Mouse (Mus musculus) forebrain, embryonic 16.5 days (tissue): ENCODE measurements at regions not wholly inside any gene's neighbourhood (a gene's known extent, or its start where the extent isn't known, plus 50 kb on each side); places are given as distances from the start of the nearest gene placed in this dataset.

Experiments
- ATAC-seq: fragments of 200-750 bp; cut with Nextera tagmentation; 2 replicates; pipeline ENCODE4 v1.8.0; 2017; ENCODE audit warnings: mild to moderate bottlenecking, moderate library complexity
- H3K27ac ChIP-seq: fragments of 300-500 bp; sonication (generic); 2 replicates; pipeline ENCODE4 v1.5.1; 2014; ENCODE audit warnings: low read length, control low read depth
- H3K27me3 ChIP-seq: fragments of 300-500 bp; sonication (generic); replicated peaks from 2 replicates; pipeline ENCODE4 v1.6.1; 2014; ENCODE audit warnings: low read length; ENCODE audit not compliant: control insufficient read depth, insufficient read depth
- H3K36me3 ChIP-seq: fragments of 300-500 bp; sonication (generic); 2 replicates; pipeline ENCODE4 v1.6.1; 2014; ENCODE audit not compliant: control insufficient read depth, insufficient read depth
- H3K4me1 ChIP-seq: fragments of 300-500 bp; sonication (generic); replicated peaks from 2 replicates; pipeline ENCODE4 v1.6.1; 2014; ENCODE audit warnings: low read length; ENCODE audit not compliant: control insufficient read depth, insufficient read depth
- H3K4me2 ChIP-seq: fragments of 300-500 bp; sonication (generic); 2 replicates; pipeline ENCODE4 v1.6.1; 2014; ENCODE audit warnings: mild to moderate bottlenecking, low read length, control low read depth
- H3K4me3 ChIP-seq: fragments of 300-500 bp; sonication (generic); replicated peaks from 2 replicates; pipeline ENCODE4 v1.5.1; 2014; ENCODE audit warnings: mild to moderate bottlenecking, low read length, control low read depth
- H3K9ac ChIP-seq: fragments of 300-500 bp; sonication (generic); replicated peaks from 2 replicates; pipeline ENCODE4 v1.6.1; 2014; ENCODE audit warnings: low read depth, low read length, control low read depth
- H3K9me3 ChIP-seq: fragments of 300-500 bp; sonication (generic); 2 replicates; pipeline ENCODE4 v1.6.1; 2016; ENCODE audit warnings: low read length; ENCODE audit not compliant: control insufficient read depth
- WGBS: fragments of 180-500 bp; shearing (Covaris S2); extraction: QIAGEN DNeasy Blood & Tissue Kit; methylation state at CpG from one replicate; pipeline ENCODE4 v1.1.7; 2014; 5-methylcytosine and 5-hydroxymethylcytosine counted together

- 27% methylated on average over 4 of the region's 4 CpGs for WGBS
- ATAC-seq = no peak
- Histone ChIP-seq H3K4me3 (no peak overlapping the region), H3K4me1 (0 out of 2 replicates have a peak, but pooled peaks cover 2% of the 10 kb centered on the region), H3K36me3 (no peaks in the 10 kb centered on the region), H3K27me3 (peaks cover 2% of the 10 kb centered on the region; the same call in 1 of the 2 replicates), H3K27ac (no peak overlapping the region), H3K9ac (no peak overlapping the region), H3K9me3 (no peaks in the 10 kb centered on the region), H3K4me2 (no peak overlapping the region)
These were observed 113.9 kb upstream of the Msx2 start for GRCm38 (mm10) chr13:53586771-53587170.

- Histone ChIP-seq H3K4me3 (no peak overlapping the region), H3K4me1 (0 out of 2 replicates have a peak, but pooled peaks cover 2% of the 10 kb centered on the region), H3K36me3 (no peaks in the 10 kb centered on the region), H3K9ac (no peak overlapping the region), H3K4me2 (no peak overlapping the region), H3K27ac (no peak overlapping the region), H3K9me3 (no peaks in the 10 kb centered on the region), H3K27me3 (peaks cover 2% of the 10 kb centered on the region; the same call in 1 of the 2 replicates)
- ATAC-seq = no peak
- 84% methylated on average over 9 of the region's 9 CpGs for WGBS
These were observed 111.7 kb upstream of the Msx2 start for GRCm38 (mm10) chr13:53584504-53585130.

DNA sequence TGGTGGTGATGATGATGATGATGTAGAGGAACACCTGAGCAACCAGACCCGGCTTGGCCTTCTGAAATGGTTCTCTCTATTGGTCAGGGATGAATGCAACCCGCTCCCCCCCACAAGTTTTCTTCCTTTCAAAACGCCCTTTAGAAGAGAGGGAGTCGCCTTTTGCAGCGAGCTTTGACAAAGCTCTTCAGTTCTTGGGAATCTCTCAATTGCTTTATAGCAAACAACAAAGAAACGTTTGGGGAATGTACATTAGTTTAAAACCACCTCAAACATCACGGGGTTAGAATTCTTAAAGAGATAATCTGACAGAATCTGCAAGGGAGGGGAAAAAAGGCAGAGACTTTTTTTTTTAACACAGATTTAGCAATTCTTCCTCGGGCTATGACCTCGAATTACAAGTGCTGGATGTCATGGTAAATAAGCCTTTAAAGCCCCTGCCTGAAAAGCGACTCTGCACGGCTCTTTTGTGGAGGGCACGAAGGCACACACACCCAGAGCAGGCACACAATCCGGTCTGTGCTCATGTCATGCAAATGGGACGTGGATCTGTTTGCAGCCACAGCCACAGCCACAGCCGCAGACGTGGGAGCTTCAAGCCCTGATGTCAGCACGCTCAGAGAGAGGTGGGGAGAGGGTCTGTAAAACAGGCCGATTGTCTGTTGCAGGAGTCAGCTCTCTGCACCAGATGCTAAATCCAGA lies 81.2 kb upstream of the Msx2 start:
- 5% methylated on average over 18 of the region's 18 CpGs for WGBS
- no peak for ATAC-seq
- H3K4me3 ChIP-seq = no peak overlapping the region
- no peaks in the 10 kb centered on the region for H3K36me3 ChIP-seq
- peak overlapping the region; percentile 40 for H3K9ac ChIP-seq
- no peaks in the 10 kb centered on the region for H3K27me3 ChIP-seq
- no peaks in the 10 kb centered on the region for H3K9me3 ChIP-seq
- H3K4me1 ChIP-seq = peaks cover 3% of the 10 kb centered on the region; the same call in 1 of the 2 replicates
- peak overlapping the region; percentile 22 for H3K4me2 ChIP-seq
- no peak overlapping the region for H3K27ac ChIP-seq

DNA sequence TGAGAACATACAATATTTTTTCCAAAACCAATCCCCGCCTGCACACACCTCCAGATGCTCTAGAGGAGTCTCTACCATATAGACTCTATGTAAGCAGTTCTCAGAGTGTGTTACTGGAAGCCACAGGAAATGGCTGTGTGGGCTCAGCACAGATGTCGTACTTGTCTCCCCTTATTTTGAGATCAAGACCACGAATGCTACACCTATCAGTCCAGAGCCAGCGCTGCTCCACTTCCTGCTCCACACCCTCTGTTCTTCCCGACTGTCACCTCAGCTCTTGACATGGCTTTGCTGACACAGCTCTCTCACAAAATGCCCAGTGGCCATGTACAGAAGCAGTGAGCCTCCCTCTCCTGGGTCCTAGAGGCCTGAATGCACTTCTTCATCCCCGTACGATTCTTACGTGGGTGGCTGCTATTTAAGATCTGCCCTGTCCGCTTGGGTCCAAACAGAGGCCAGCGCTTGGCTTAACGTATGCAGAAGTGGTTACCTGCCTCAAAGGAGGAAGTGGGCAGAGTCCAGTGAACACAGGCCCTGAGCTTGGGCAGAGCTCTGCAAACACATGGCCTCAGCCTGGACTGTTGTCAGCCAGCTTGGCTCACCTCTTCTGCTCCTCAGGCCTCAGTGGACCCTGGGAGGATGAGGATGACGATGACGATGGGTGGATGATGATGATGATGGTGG lies 80.5 kb upstream of the Msx2 start:
- Histone ChIP-seq H3K27ac (no peak overlapping the region), H3K4me3 (no peak overlapping the region), H3K9me3 (no peaks in the 10 kb centered on the region), H3K9ac (no peak overlapping the region), H3K4me1 (peaks cover 3% of the 10 kb centered on the region; the same call in 1 of the 2 replicates), H3K4me2 (no peak overlapping the region), H3K36me3 (no peaks in the 10 kb centered on the region), H3K27me3 (no peaks in the 10 kb centered on the region)
- 77% methylated on average over 13 of the region's 13 CpGs for WGBS
- ATAC-seq = no peak

- no peaks in the 10 kb centered on the region for H3K36me3 ChIP-seq
- WGBS = 79% methylated on average over 11 of the region's 11 CpGs
- H3K4me2 ChIP-seq = no peak overlapping the region
- no peaks in the 10 kb centered on the region for H3K4me1 ChIP-seq
- H3K27ac ChIP-seq = no peak overlapping the region
- no peak overlapping the region for H3K4me3 ChIP-seq
- H3K9me3 ChIP-seq = no peaks in the 10 kb centered on the region
- no peak for ATAC-seq
- H3K27me3 ChIP-seq = no peaks in the 10 kb centered on the region
- no peak overlapping the region for H3K9ac ChIP-seq
These were observed 75.5 kb upstream of the Msx2 start for GRCm38 (mm10) chr13:53548396-53548795.

- no peak overlapping the region for H3K27ac ChIP-seq
- no peak overlapping the region for H3K9ac ChIP-seq
- ATAC-seq = no peak
- H3K4me1 ChIP-seq = no peaks in the 10 kb centered on the region
- peaks cover 2% of the 10 kb centered on the region; the same call in 1 of the 2 replicates for H3K27me3 ChIP-seq
- no peak overlapping the region for H3K4me2 ChIP-seq
- H3K4me3 ChIP-seq = no peak overlapping the region
- 78% methylated on average over 5 of the region's 5 CpGs for WGBS
- no peaks in the 10 kb centered on the region for H3K36me3 ChIP-seq
- H3K9me3 ChIP-seq = no peaks in the 10 kb centered on the region
These were observed 70.4 kb upstream of the Msx2 start for GRCm38 (mm10) chr13:53543291-53543690.

GRCm38 (mm10) chr13:53539797-53540196 lies 66.9 kb upstream of the Msx2 start:
- Histone ChIP-seq H3K36me3 (no peaks in the 10 kb centered on the region), H3K4me2 (no peak overlapping the region), H3K4me3 (no peak overlapping the region), H3K9me3 (no peaks in the 10 kb centered on the region), H3K27me3 (peaks cover 2% of the 10 kb centered on the region), H3K27ac (no peak overlapping the region), H3K9ac (no peak overlapping the region), H3K4me1 (peaks cover 4% of the 10 kb centered on the region; the same call in 1 of the 2 replicates)
- 83% methylated on average over 5 of the region's 5 CpGs for WGBS
- no peak for ATAC-seq

DNA sequence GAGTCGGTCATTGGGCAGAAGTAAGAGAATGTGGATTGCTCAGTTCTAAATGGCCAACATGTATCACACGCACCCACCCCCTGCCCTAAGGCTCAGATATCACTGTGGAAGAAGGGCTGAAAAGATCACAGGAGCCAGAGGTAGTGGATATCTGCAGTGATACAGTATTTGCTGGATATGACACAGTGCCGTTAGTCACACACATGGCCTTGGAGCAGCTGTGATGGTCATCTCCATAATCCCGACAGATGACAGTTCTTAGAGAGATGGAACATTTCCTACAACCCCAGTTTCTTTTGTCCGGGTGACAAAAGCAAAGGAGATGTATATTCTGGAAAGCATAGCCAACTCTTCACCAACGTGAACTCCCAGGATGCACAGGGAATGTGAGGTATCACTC lies 65.1 kb upstream of the Msx2 start:
- Histone ChIP-seq H3K27me3 (peaks cover 10% of the 10 kb centered on the region), H3K9ac (no peak overlapping the region), H3K4me2 (no peak overlapping the region), H3K4me1 (peaks cover 6% of the 10 kb centered on the region; the same call in 1 of the 2 replicates), H3K36me3 (no peaks in the 10 kb centered on the region), H3K9me3 (no peaks in the 10 kb centered on the region), H3K27ac (no peak overlapping the region), H3K4me3 (no peak overlapping the region)
- no peak for ATAC-seq
- WGBS = 94% methylated on average over 6 of the region's 6 CpGs

DNA sequence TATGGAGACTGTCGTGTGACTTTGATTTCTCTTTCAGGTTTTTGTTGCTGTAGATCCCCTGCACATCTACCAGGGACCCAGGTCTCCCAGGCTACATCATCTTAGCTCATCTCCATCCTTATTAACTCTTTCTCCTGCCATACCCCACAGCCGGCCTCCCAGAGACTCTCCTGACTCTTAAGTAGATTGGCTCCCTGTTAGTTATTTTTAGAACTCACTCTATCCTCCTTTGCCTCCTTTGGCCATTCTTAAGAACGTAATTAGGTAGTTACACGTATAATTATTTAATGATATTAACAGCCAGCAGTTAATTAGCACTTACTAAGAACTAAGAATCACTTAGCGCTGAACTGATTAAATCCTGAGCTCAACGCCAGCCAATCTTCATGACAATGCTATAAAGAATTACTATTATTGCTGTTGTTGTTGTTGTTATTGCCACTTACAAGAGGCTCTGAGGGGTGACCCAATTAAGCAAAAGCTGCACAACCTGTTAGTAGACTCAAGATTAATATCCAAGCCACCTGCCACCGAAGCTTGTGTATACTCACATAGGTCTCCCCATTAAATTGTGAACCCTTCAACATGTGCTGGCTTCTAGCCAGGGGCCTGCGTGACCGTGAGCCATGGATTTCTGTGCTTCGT lies 63.0 kb upstream of the Msx2 start:
- 27% methylated on average over 10 of the region's 10 CpGs for WGBS
- H3K27me3 ChIP-seq = peaks cover 10% of the 10 kb centered on the region
- no peaks in the 10 kb centered on the region for H3K9me3 ChIP-seq
- no peak overlapping the region for H3K4me2 ChIP-seq
- H3K4me1 ChIP-seq = peaks cover 6% of the 10 kb centered on the region; the same call in 1 of the 2 replicates
- no peaks in the 10 kb centered on the region for H3K36me3 ChIP-seq
- H3K27ac ChIP-seq = no peak overlapping the region
- no peak overlapping the region for H3K4me3 ChIP-seq
- ATAC-seq = peak; percentile 40; the same call in 1 of the 2 replicates
- no peak overlapping the region for H3K9ac ChIP-seq
